Mouse (Mus musculus): ENCODE data around the gene Gm20388. TPM values are rescaled to one million over a fixed set of nuclear protein-coding genes. Genes with fewer than 3 reads are reported as not detected.

Gm20388 gene
- polyA plus RNA-seq, 1 experiment from 2014 or later = 7.4 TPM

DNA sequence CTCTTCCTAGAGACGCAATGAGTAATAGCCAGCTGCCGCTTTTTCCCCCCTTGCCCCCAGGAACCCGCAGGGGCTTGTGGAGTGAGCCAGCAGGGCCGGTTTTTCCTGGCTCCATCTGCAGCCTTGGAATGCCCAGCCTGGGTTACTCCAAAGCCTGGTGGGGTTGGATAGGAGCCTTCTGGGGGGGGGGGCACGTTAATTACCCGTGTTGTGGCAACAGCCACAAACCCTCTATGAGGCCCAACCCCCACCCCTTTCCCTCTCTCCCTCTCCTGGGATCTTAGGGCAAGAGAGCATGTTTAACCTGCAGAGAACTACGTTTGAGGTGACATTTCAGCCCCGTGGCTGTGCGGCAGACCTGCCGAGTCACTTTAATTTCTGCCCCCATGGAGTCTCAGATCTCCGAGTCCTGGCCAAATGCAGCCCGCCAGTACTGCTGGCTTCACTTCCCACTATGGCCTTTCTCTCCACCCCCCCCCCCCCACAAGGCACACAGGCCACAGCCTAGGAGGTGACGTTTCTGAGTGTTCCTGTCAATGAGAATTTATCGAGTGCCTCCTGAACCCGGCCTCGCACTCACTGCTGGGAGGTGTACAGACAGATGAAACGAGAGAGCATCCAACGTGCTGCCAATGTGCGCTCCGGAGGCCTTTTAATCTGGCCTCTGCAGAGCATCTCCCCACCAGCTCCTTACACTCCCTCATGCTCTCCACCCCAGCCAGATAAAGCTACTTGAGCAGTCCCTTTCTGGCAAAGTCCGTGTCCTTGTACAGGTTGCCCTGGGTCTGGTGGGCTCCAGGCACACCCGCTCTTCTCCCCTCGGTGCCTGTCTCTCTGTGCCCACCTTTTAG is 629.4 kb downstream of the Gm20388 start:
- Histone ChIP-seq H3K36me3 (ENCODE audit: control insufficient read depth, insufficient read depth, low read length) (no peaks in the 10 kb centered on the region), H3K9me3 (replicated peaks; ENCODE audit: control insufficient read depth, low read length) (no peaks in the 10 kb centered on the region), H3K9ac (ENCODE audit: low read length) (peak overlapping the region; percentile 81), H3K4me3 (replicated peaks; ENCODE audit: low read length) (peak overlapping the region; percentile 66), H3K27me3 (ENCODE audit: control insufficient read depth, insufficient read depth, low read length) (no peaks in the 10 kb centered on the region), H3K27ac (ENCODE audit: low read length) (peak overlapping the region; percentile 95), H3K4me2 (ENCODE audit: low read depth, low read length) (peak overlapping the region; percentile 98), H3K4me1 (ENCODE audit: control insufficient read depth, insufficient read depth, low read length) (peaks cover 68% of the 10 kb centered on the region)
- no peak for ATAC-seq (ENCODE audit: insufficient read depth, low FRiP score)
- WGBS = 41% methylated on average over 23 of the region's 23 CpGs

GRCm38 (mm10) chr8:120542995-120543394 is 632.4 kb downstream of the Gm20388 start:
- WGBS = 25% methylated on average over 13 of the region's 13 CpGs
- peaks cover 72% of the 10 kb centered on the region for H3K4me1 ChIP-seq (ENCODE audit: control insufficient read depth, insufficient read depth, low read length)

DNA sequence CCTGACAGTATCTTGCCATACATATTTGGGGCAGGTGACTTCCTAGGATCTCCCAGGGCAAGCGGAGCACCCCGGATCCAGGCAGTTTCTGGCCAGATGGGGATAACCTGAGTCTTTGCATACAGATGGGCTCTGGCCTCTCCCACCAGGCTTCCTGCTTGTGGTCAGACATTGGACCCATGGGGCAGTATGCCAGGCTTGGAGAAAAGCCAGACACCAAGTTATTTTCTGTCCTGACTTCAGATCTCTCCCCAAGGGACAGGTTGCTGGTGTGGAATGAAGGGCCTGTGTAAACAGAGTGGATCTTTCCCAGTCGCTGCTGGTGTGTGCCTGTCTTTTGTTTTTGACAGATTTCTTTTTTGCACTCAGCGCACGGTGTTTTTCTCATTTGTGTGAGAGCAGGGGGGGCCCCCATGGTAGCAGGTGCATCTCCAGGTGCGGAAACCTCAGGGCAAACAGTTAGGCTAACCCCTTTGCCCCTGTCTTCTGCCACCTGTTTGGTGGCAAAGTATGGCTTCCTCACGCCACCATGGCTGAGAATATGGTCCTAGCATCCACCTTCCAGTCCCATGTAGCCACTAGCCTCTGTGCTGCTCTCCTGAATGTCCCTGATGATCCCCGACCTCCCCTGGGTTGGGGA is 632.9 kb downstream of the Gm20388 start:
- WGBS = 50% methylated on average over 8 of the region's 8 CpGs
- H3K27ac ChIP-seq (ENCODE audit: low read length) = peak overlapping the region; percentile 39; the same call in 1 of the 2 replicates
- no peak overlapping the region for H3K4me2 ChIP-seq (ENCODE audit: low read depth, low read length)
- H3K36me3 ChIP-seq (ENCODE audit: control insufficient read depth, insufficient read depth, low read length) = no peaks in the 10 kb centered on the region
- peaks cover 72% of the 10 kb centered on the region for H3K4me1 ChIP-seq (ENCODE audit: control insufficient read depth, insufficient read depth, low read length)
- ATAC-seq (ENCODE audit: insufficient read depth, low FRiP score) = no peak
- H3K4me3 ChIP-seq (replicated peaks; ENCODE audit: low read length) = no peak overlapping the region
- H3K27me3 ChIP-seq (ENCODE audit: control insufficient read depth, insufficient read depth, low read length) = no peaks in the 10 kb centered on the region
- no peaks in the 10 kb centered on the region for H3K9me3 ChIP-seq (replicated peaks; ENCODE audit: control insufficient read depth, low read length)
- H3K9ac ChIP-seq (ENCODE audit: low read length) = no peak overlapping the region

More at GRCm38 (mm10) chr8:120542995-120543394, 632.4 kb downstream of the Gm20388 start:
- no peaks in the 10 kb centered on the region for H3K27me3 ChIP-seq (ENCODE audit: control insufficient read depth, insufficient read depth, low read length)
- H3K27ac ChIP-seq (ENCODE audit: low read length) = peak overlapping the region; percentile 39; the same call in 1 of the 2 replicates
- no peak overlapping the region for H3K4me3 ChIP-seq (replicated peaks; ENCODE audit: low read length)
- no peak overlapping the region for H3K9ac ChIP-seq (ENCODE audit: low read length)
- H3K4me2 ChIP-seq (ENCODE audit: low read depth, low read length) = no peak overlapping the region
- ATAC-seq (ENCODE audit: insufficient read depth, low FRiP score) = no peak
- no peaks in the 10 kb centered on the region for H3K9me3 ChIP-seq (replicated peaks; ENCODE audit: control insufficient read depth, low read length)
- H3K36me3 ChIP-seq (ENCODE audit: control insufficient read depth, insufficient read depth, low read length) = no peaks in the 10 kb centered on the region

DNA sequence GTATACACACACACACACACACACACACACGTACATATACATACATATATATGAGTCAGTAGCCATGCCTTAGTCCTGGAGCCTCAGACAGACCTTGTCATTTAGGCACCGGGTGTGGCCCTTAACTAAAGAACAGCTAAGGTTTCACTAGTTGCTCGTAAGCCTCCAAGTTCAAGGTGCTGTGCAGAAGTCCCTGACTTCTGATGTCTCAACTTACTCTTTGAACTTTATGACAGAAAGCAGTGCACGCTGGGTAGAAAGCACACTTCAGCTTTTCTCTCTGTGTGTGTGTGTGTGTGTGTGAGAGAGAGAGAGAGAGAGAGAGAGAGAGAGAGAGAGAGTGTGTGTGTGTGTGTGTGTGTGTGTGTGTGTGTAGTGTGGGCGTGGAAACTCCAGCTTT is 633.5 kb downstream of the Gm20388 start:
- H3K9me3 ChIP-seq (replicated peaks; ENCODE audit: control insufficient read depth, low read length) = no peaks in the 10 kb centered on the region
- H3K36me3 ChIP-seq (ENCODE audit: control insufficient read depth, insufficient read depth, low read length) = no peaks in the 10 kb centered on the region
- peaks cover 72% of the 10 kb centered on the region for H3K4me1 ChIP-seq (ENCODE audit: control insufficient read depth, insufficient read depth, low read length)
- H3K27ac ChIP-seq (ENCODE audit: low read length) = 0 out of 2 replicates have a peak overlapping the region, but pooled peaks have one; percentile 10
- no peak overlapping the region for H3K9ac ChIP-seq (ENCODE audit: low read length)
- H3K4me2 ChIP-seq (ENCODE audit: low read depth, low read length) = no peak overlapping the region
- no peaks in the 10 kb centered on the region for H3K27me3 ChIP-seq (ENCODE audit: control insufficient read depth, insufficient read depth, low read length)
- ATAC-seq (ENCODE audit: insufficient read depth, low FRiP score) = no peak
- no peak overlapping the region for H3K4me3 ChIP-seq (replicated peaks; ENCODE audit: low read length)
- WGBS = 63% methylated on average over 5 of the region's 5 CpGs

DNA sequence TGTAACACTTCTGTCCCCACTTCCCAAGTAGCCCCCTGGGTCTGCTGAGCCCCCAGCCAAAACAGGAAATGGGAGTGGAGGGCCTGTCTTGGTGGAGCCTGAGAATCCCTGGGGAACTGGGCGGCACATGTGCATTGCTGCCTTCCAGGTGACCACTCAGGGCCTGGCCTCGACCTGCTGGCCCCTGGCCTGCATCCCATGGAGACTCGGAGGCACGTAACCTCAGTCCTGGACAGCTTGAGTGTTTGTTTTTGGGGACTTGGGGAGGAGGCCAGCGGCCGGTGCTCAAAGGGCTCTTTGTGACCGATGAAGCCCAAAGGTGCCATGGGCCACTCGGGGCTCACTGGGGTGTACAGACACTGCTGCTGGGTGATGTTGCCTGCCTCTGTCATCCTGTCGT is 636.9 kb downstream of the Gm20388 start:
- no peaks in the 10 kb centered on the region for H3K9me3 ChIP-seq (replicated peaks; ENCODE audit: control insufficient read depth, low read length)
- H3K4me2 ChIP-seq (ENCODE audit: low read depth, low read length) = no peak overlapping the region
- no peak overlapping the region for H3K4me3 ChIP-seq (replicated peaks; ENCODE audit: low read length)
- 64% methylated on average over 9 of the region's 9 CpGs for whole genome bisulfite sequencing
- no peak for ATAC-seq (ENCODE audit: insufficient read depth, low FRiP score)
- no peaks in the 10 kb centered on the region for H3K27me3 ChIP-seq (ENCODE audit: control insufficient read depth, insufficient read depth, low read length)
- H3K36me3 ChIP-seq (ENCODE audit: control insufficient read depth, insufficient read depth, low read length) = no peaks in the 10 kb centered on the region
- no peak overlapping the region for H3K9ac ChIP-seq (ENCODE audit: low read length)
- no peak overlapping the region for H3K27ac ChIP-seq (ENCODE audit: low read length)
- H3K4me1 ChIP-seq (ENCODE audit: control insufficient read depth, insufficient read depth, low read length) = peaks cover 72% of the 10 kb centered on the region

DNA sequence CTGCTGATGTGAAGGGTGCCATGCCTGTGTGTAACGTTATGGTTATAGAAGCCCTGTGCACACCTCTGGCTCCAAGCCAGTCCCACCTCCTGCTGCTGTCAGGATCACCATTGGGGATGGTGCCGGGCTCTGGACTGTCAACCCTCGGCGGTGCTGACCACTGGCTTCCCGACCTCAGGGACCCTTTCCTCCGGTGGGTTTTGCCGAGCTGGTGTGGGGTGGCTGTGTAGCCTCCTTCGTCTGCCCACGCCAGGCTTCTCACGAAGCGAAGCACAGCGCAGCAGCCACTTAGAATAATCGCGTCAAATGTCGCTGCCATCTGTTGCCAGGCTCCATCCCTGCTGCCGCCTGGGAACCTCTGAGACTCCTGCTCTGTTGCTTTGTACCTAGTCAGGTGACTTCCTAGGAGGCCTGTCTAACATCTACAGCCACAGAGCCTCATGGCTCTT is 637.7 kb downstream of the Gm20388 start:
- H3K9ac ChIP-seq (ENCODE audit: low read length) = peak overlapping the region; percentile 26; the same call in 1 of the 2 replicates
- H3K36me3 ChIP-seq (ENCODE audit: control insufficient read depth, insufficient read depth, low read length) = no peaks in the 10 kb centered on the region
- no peak overlapping the region for H3K4me3 ChIP-seq (replicated peaks; ENCODE audit: low read length)
- H3K9me3 ChIP-seq (replicated peaks; ENCODE audit: control insufficient read depth, low read length) = no peaks in the 10 kb centered on the region
- H3K27ac ChIP-seq (ENCODE audit: low read length) = no peak overlapping the region
- 63% methylated on average over 16 of the region's 16 CpGs for WGBS
- ATAC-seq (ENCODE audit: insufficient read depth, low FRiP score) = no peak
- H3K27me3 ChIP-seq (ENCODE audit: control insufficient read depth, insufficient read depth, low read length) = no peaks in the 10 kb centered on the region
- peaks cover 64% of the 10 kb centered on the region for H3K4me1 ChIP-seq (ENCODE audit: control insufficient read depth, insufficient read depth, low read length)
- no peak overlapping the region for H3K4me2 ChIP-seq (ENCODE audit: low read depth, low read length)

DNA sequence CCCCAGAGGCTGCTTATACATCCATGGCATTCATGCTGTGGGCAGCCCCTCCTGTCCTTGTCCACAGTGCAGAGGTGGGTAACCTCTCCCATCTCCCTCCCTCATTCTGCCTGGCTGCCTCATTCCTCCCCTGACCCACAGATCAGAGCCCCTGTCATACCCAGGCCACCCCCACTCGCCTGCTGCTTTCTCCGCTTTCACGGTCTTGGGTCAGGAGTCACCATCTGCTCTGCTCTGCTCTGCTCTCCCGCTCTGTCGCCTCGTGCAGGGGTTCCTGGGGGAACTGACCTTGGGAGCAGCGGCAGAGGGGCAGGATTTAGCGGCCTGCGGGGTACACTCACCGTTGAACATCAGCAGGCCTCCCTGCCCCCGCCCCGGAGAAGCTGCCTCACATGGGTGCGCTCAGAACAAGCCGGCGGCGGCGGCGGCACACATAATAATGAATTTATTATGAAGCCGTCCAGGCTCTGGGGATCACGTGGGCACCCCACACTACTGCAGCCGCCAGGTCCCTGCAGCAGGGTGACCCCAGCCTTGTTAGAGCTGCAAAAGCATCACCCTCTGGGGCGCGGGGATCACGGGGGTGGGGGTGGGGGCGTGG is 638.8 kb downstream of the Gm20388 start:
- H3K4me2 ChIP-seq (ENCODE audit: low read depth, low read length) = peak overlapping the region; percentile 6; the same call in 1 of the 2 replicates
- peak overlapping the region; percentile 46 for H3K9ac ChIP-seq (ENCODE audit: low read length)
- no peaks in the 10 kb centered on the region for H3K27me3 ChIP-seq (ENCODE audit: control insufficient read depth, insufficient read depth, low read length)
- peaks cover 58% of the 10 kb centered on the region for H3K4me1 ChIP-seq (ENCODE audit: control insufficient read depth, insufficient read depth, low read length)
- 18% methylated on average over 25 of the region's 25 CpGs for WGBS
- peak overlapping the region; percentile 43; the same call in 1 of the 2 replicates for H3K27ac ChIP-seq (ENCODE audit: low read length)
- no peaks in the 10 kb centered on the region for H3K9me3 ChIP-seq (replicated peaks; ENCODE audit: control insufficient read depth, low read length)
- H3K4me3 ChIP-seq (replicated peaks; ENCODE audit: low read length) = no peak overlapping the region
- 0 out of 2 replicates have a peak, but pooled peaks cover 3% of the 10 kb centered on the region for H3K36me3 ChIP-seq (ENCODE audit: control insufficient read depth, insufficient read depth, low read length)
- peak; percentile 18; the same call in 1 of the 2 replicates for ATAC-seq (ENCODE audit: insufficient read depth, low FRiP score)

- H3K27ac ChIP-seq (ENCODE audit: low read length) = peak overlapping the region; percentile 49; the same call in 1 of the 2 replicates
Measured at GRCm38 (mm10) chr8:120549922-120550321, 639.3 kb downstream of the Gm20388 start.

More at GRCm38 (mm10) chr8:120549922-120550321, 639.3 kb downstream of the Gm20388 start:
- Histone ChIP-seq H3K4me2 (ENCODE audit: low read depth, low read length) (peak overlapping the region; percentile 6; the same call in 1 of the 2 replicates), H3K27me3 (ENCODE audit: control insufficient read depth, insufficient read depth, low read length) (no peaks in the 10 kb centered on the region), H3K4me1 (ENCODE audit: control insufficient read depth, insufficient read depth, low read length) (peaks cover 58% of the 10 kb centered on the region), H3K9ac (ENCODE audit: low read length) (0 out of 2 replicates have a peak overlapping the region, but pooled peaks have one; percentile 46), H3K36me3 (ENCODE audit: control insufficient read depth, insufficient read depth, low read length) (0 out of 2 replicates have a peak, but pooled peaks cover 3% of the 10 kb centered on the region), H3K9me3 (replicated peaks; ENCODE audit: control insufficient read depth, low read length) (no peaks in the 10 kb centered on the region), H3K4me3 (replicated peaks; ENCODE audit: low read length) (no peak overlapping the region)
- WGBS = 38% methylated on average over 11 of the region's 11 CpGs
- ATAC-seq (ENCODE audit: insufficient read depth, low FRiP score) = peak; percentile 29; the same call in 1 of the 2 replicates
